ENCODE assay signal across 8 mouse cellular contexts in the genomic region with DNA sequence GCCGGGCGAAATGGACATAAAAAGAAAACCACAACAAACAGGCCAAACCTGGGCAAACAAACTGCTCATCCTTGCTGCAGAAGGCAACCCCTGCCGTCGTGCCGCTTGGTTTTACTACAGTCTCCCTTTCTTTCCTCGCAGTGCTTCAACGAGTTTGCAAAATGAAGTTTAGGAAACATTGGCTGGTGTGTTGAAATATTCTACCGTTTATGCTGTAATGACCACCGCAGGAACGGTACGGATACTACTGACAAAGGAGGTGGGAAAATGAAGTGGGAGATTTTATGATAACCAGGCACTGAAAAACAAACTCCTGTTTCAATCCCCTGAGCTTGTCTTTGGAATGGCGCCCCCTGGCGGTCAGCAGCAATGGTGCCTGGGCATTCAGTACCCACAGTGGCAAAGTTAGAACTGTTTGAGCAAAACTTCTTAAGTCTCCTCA. TPM values are rescaled to one million over a fixed set of nuclear protein-coding genes. Genes with fewer than 3 reads are reported as not detected.
DNase-seq lines count a peak whose midpoint lies in the region; ATAC-seq lines count a peak whose summit lies in the region.

Gene Irak3 (minus strand): TSS at position 170 of the 442 bp plus-strand sequence.

- H3K4me1 ChIP-seq in embryonic facial prominence, embryonic 12.5 days: no peaks in the 10 kb centered on the region

- H3K9me3 ChIP-seq in embryonic facial prominence, embryonic 12.5 days: no peaks in the 10 kb centered on the region

- H3K9ac ChIP-seq in embryonic facial prominence, embryonic 12.5 days: peak within 1 kb of the TSS; percentile 64

- no peak within 1 kb of the TSS for H3K27ac ChIP-seq in embryonic facial prominence, embryonic 12.5 days

- WGBS in embryonic facial prominence, embryonic 12.5 days: 2% methylated on average over 13 of the region's 13 CpGs

- no peaks in the 10 kb centered on the region for H3K36me3 ChIP-seq in embryonic facial prominence, embryonic 12.5 days

- H3K27me3 ChIP-seq in embryonic facial prominence, embryonic 12.5 days: peaks cover 9% of the 10 kb centered on the region; the same call in 1 of the 2 replicates

- H3K4me3 ChIP-seq in embryonic facial prominence, embryonic 12.5 days: peak within 1 kb of the TSS; percentile 51

- ATAC-seq in embryonic facial prominence, embryonic 12.5 days (ENCODE audit: insufficient number of reproducible peaks, insufficient read depth, low FRiP score, low TSS enrichment): 0 out of 2 replicates have a peak, but pooled peaks have one; percentile 47

- DNase-seq in 3T3-L1 (ENCODE audit: low read depth, low spot score) (peak; percentile 67), liver (peak; percentile 86)
- DNase-seq in adrenal gland, postnatal 36 days: peak; percentile 90 to 94
- DNase-seq in heart, adult 8-10 months (ENCODE audit: low spot score): peak; percentile 85
- DNase-seq in kidney, adult 8-10 months: peak; percentile 58 to 82
- DNase-seq in monocyte, adult 2 months (ENCODE audit: low read depth in 1 of 2, low spot score in 2 of 2): peak; percentile 50 to 76
- DNase-seq in spleen, postnatal 36 days (ENCODE audit: low spot score in 2 of 2): peak; percentile 80 to 85

- peak within 1 kb of the TSS; percentile 90 for H3K4me2 ChIP-seq in embryonic facial prominence, embryonic 12.5 days (replicated peaks)

RNA-seq across cellular contexts. Expression of gene Irak3, which starts in this region (rescaled TPM):
- 1 to 10 TPM; 3.4 to 3.6 TPM for total RNA-seq in adrenal gland, postnatal 36 days (2021)
- polyA plus RNA-seq in embryonic facial prominence, embryonic 12.5 days (2016; fragmentation: Nextera tagmentation; extraction: Ambion mirVana): 2.3 and 2.4 TPM in 2 replicates
- 1 to 10 TPM; 2.6 to 3.9 (median 3.0) TPM for total RNA-seq in heart, adult 8-10 months (2022)
